Mouse (Mus musculus) cerebellum, adult 8-10 months (tissue): Measurements from ENCODE around the gene Fcgr3.
"Not testable (repeated sequence)": the region's sequence is repeated elsewhere in the genome, so short reads cannot be mapped to it uniquely, and the experiment has no call there.

ENCODE experiments used
- DNase-seq: peaks from one replicate; pipeline ENCODE4 v3.0.0; 2022

Fcgr3 gene

DNA sequence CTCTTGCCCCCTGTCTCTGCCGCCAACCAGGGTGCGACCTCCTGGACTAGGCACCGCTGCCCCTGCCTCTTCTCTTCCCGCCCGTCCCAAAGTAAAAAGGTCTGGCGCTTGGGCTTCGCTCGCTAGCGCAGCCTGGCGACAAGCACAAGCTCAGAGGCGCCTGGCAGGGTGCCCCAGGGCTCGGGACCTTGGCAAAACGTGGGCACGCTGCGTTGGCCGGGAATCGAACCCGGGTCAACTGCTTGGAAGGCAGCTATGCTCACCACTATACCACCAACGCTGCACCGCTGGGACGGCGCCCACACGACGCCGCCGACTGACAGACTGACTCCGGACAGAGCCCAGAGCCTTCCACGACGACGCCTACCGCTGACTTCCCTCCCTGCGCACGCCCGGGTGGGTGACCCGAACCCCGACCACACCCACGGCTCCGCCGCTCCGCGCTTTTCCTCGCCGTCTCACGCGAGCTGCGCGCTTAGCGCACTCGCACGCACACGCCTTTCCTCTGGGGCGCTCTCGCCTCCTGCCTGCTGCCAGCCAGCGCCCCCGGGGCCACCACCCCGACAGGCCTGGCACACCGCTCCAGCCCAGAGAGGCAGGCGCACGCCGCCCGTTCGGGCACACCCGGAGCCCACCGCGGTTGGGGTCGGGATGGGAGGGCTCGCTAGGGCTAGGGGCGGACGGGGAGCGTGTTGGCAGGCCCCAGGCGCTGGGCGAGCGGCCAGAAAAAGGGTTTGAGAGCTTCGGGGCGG lies at the start of gene Fcgr3:
TSS of gene Fcgr3 (minus strand) at position 445 of the 752 bp plus-strand sequence.
- DNase-seq, result peak; percentile 56

DNA sequence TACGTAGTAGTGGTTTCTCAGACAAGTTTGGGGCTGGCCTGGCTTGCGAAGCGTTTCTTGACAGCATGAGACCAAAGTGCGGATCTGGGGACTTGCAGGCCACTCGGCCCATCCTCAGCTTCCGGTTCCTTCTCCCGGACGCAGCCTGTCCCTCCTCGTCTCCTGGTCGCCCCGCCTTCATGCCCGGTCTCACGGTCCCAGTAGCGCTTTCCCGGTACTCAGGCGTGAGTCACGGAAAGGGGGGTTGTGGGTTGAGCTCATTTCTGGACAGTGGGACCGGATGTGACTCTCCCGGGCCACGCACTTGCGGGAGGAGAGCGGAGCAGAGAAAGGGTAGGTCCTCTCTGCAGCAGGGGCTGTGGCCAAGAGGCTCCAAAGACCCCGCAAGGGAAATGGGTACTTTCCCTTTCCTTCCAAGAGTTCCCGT lies 49.2 kb upstream of the Fcgr3 start, which contains the start of gene Cfap126:
TSS of gene Cfap126 (plus strand) at position 46 of the 427 bp plus-strand sequence.
- peak; percentile 70 for DNase-seq

DNA sequence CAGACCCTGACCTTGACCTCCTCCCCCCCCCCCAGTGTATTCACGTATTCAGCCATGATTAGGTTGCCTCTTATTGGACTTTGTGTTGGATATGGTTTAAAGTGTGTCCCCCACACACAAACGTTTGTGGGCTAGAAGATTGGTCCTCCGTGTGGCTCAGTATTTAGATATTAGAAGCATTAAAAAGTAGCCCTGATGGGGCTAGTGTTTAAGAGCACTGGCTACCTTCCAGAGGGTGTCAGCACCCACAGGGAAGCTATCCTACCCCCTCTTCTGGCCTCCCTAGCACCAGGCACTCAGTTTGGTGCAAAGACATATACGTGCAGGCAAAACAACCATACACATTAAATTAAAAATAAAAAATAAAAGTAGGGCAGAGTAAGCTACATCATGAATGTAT lies 48.3 kb upstream of the Fcgr3 start:
- no peak for DNase-seq

DNA sequence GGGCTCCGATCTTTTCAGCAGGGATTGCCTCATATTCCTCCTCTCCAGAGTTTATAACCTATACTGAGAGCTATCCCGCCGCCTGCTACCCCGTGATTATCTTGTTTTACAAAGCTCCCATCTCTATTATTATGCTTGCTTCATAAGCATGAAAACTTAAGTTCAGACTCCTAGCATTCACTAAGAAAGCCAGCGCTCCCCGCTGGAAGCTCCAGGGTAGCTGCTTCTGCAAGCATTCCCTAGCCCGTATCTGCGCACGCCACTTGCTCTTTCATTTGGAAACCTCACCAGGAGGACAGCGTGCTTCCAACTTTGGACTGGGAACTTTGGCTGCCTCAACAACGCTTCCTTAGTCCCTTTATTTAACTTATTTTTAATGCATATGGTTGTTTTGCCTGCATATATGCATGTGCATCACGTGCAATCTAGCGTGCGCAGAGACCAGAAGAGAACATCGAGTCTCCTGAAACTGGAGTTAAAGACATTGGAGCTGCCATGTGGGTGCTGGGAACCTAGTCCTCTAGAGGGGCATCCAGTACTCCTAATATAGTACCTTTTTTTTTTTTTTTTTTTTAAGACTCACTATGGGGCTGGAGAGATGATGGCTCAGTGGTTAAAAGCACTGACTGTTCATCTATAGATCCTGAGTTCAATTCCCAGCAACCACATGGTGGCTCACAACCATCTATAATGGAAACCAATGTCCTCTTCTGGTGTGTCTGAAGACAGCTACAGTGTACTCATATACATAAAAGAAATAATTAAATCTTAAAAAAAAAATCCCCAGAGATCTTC lies 47.2 kb upstream of the Fcgr3 start:
- DNase-seq, result no peak

DNA sequence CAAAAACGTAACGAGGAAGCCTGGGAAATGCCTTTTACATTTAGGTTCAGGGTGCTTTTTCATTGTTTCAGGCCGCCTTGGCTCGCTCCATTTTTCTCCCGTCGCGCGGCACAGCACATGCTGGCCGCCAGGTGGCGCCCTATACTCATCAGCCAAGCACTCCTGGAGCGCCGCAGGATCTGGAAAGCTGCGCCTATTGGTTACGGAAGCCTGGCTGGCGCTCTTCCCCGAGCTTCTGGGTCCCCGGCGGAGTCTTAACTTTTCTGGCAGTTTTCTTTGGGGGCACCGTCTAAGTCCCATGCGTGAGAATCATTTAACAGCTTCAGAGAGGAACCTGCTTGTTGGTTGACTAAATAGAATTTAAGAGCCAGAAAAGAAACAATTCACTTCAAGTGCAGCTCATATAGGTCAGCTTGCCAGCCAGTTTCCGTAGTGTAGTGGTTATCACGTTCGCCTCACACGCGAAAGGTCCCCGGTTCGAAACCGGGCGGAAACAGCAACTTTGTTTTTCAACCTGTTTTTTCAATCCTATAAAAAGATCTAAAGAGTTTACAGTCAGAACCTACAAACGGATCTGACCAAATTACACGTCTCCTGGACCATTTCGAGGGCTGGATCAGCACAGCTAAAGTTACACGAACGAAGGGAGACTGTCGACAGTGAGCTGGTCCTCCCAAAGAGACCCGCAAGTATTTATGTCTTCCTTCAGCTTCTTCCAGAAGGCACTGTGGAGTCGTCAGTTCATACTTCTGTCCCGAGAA lies 46.5 kb upstream of the Fcgr3 start:
- peak; percentile 97 for DNase-seq

DNA sequence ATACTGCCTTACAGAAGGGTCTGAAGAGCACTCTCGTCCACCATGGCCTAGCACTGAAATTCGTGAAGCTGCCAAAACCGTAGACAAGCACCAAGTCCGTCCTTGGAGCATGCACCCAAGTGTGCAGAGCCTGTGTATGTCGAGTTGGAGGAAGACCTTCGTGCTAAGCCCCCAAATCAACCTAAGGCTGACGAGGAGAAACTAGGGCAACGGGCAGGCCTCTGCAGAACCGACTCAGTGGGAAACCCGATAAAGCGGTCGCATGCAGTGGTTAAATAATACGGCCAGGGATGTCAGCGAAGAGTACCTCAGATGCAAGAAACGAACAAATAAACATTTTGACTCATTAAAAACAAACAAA lies 45.9 kb upstream of the Fcgr3 start:
- no peak for DNase-seq

DNA sequence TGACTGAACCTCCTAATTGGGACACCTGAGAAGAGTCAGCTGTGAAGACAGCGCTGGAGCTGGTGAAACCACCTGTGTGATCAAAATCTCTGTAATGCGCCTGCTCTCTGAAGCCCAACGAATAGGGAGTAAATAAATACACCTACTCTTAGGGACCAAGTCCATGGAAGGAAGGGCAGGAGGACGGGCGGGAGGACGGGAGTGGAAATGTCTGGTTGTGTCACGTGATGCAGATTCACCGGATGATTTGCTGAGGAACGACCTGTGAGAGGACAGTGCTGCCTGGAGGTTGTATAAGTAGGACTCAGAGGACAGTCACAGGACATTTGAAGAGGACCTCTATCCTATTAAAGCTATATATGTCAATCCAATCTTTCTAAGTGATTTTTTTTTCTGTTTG lies 44.9 kb upstream of the Fcgr3 start:
- DNase-seq, result no peak

DNA sequence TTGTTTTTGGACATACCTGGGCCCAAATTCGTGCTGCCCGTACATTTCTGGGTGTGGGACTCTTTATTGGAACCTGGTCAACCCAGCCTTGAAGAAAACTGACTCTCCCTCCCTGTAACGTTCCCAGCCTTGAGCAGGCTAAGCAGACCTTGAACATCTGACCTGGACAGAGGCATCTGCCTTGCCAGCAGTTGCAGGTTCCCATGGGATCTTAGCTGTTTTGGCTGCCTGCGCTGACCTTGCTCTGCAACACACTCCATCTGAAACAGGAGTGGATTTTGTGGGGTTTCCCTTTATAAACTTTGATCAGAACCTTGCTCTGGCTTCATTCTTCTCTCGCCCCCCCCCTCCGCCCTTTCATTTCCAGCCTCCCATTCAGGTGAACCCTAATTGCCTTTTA lies 40.5 kb upstream of the Fcgr3 start:
- DNase-seq, result no peak

DNA sequence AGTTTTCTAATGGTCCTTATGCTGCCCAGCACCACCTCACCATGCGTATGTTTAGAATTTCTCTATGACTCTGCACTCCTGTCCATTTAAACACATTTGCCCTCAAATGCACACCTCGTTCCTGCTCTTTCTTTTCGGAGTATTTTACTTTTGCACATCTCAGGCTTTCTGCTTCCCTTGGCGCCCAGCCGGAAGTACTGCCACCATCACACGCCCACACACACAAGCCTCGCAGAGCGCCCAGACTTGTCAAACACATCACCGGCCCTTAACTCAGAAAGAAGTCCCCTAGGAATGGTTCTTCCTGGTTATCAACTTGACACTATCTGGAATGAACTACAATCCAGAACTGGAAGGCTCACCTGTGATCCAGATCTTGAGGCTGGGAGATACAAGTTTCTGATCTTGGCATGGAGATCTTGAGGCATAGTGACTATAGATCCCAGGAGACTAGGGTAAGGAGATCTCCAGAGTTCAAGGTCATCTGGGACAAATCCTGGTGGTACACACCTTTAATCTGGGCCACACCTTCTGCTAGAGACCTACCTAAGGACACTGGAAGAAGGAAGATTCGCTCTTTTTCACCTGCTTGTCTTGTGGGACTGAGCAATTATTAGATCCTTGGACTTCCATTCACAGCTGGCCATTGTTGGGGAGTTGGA lies 38.6 kb upstream of the Fcgr3 start:
- DNase-seq, result no peak

DNA sequence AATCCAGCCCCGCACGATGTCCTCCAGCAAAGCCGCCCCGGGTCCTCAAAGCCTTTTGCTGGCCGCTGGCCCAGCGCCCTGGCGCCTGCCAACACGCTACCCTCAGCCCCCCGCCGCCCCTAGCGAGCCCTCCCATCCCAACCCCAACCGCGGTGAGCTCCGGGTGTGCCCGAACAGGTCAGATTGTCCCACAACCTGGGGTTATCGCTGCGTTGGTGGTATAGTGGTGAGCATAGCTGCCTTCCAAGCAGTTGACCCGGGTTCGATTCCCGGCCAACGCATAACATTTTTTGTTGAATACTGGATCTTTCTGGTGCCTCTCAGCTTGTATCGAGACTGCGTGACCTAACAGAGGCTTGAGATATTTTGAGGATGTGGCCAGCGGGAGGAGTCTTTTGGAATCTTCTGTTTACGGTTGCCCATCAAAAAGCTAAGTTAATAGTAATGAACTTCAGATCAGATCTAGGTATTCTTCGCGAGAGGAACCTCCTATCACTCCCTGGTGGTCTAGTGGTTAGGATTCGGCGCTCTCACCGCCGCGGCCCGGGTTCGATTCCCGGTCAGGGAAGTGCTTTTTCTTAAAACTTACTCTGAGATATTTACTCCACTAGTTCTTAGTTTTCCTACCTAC lies 37.9 kb upstream of the Fcgr3 start:
- peak; percentile 93 for DNase-seq

DNA sequence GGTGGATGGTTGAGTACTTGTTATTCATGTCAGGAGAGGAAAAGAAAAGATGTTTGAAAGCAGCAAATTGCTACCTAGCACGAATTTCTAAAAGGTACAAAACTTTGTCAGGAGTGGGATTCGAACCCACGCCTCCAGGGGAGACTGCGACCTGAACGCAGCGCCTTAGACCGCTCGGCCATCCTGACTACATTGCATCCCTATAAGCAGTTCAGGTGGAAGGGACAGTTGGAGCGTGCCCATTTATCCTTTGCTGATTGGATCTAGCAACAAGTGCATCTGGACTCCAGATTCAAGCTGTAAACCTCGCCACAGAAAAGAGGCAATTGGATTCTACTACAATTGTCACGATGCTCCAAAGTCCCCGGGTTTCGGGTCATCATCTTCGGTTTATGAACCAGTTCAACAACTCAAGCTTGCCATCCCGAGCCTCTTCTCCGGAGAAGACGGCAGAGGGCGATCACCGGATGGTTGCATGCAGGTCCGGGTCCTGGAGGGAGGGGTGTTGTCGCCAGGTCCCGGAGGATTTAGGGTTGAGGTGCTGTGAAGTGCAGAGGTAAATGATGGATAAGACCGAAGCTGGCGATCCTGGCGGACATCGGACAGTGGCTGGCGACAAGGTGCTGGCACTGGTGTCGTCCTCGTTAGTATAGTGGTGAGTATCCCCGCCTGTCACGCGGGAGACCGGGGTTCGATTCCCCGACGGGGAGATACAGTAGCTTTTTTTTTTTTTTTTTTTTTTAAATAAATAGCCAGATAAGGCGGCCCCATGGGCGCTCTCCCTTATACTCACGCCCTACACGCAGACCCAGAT lies 37.2 kb upstream of the Fcgr3 start:
- peak; percentile 90 for DNase-seq

DNA sequence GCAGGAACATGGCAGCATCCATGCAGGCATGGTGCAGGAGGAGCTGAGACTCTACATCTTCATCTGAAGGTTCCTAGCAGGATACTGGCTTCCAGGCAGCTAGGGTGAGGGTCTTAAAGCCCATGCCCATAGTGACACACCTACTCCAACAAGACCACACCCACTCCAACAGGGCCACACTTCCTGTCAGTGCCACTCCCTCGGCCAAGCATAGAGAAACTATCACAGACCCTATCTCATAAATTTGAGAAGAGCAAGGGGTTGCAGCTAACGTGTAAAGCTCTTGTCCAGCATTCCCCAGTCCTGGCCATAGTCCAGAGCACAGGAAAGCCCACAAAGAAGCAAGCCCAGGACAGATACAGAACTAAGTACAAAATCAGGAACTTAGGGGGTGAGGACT lies 36.3 kb upstream of the Fcgr3 start:
- no peak for DNase-seq

DNA sequence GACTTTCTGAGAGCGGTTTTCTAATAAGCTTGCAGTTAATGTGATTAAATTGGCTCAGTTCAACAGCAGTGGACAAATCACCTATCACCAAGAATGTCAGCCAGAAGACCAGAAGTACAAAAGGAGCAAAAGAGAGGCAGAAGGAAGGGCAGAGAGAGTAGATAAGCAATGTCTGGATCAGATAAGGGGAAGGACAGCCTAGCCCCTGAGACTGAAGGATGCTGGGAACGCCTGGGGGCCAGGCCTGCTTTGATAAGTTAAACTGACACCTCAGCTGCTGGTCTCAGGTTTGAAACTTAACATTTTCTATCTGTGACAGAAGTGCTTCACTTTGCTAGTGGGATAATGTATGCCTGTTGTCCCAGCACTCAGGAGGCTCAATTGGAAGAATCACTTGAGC lies 32.9 kb upstream of the Fcgr3 start:
- no peak for DNase-seq

DNA sequence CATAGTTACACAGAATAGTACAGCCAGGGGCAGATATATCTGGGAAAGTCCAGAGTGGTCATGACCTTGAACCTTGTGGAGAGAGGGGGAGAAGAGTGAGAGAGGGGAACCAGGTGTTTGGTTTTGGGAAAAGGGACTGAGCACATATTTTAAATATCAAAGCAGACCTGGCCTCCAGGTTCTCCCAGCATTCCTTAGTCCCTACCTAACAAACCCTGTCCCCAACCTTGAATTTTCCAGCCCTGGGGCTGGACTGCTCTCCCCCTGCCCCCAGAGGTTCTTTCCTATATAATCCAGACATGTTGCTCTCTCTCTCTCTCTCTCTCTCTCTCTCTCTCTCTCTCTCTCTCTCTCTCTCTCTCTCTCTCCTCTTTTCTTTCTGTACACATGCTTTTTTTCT lies 32.4 kb upstream of the Fcgr3 start:
- no peak for DNase-seq

DNA sequence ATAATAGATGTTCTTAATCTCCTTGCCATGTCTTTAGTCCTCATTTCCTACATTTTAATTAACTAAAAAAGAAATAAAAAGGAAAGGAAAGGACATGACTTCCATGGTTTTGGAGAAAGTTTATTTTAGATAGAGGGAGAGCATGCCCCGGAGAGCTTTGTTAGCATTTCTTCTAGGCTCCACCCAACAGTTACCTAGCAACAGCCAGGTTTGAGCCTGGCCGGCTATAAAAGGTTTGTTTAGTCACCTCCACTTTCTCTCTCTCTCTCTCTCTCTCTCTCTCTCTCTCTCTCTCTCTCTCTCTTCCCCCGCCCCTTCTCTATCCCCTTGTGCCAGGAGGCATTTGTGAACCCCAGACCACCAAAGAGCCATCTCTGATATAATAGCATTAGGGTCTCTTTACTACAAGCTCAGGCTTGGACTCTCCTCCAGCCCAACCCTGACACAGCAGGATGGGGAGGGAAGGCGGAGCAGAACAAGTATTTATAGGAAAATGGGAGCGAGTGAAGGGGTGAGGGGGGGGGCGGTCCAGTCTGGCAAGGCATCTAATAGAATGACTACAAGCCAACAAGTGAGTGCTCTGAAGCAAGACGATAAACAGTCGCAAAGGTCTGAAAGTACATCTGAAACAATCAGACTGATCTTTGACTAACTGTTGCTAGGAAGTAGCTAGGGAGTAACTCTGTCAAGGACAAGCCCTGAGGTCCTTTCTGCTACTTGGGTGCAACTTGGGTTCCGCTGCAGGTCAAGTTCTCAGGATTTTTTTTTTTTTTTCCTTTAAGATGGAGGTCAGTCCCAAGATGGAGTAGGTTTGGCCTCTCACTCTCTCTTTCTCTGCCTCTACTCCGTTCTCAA lies 31.6 kb upstream of the Fcgr3 start:
- DNase-seq, result no peak

DNA sequence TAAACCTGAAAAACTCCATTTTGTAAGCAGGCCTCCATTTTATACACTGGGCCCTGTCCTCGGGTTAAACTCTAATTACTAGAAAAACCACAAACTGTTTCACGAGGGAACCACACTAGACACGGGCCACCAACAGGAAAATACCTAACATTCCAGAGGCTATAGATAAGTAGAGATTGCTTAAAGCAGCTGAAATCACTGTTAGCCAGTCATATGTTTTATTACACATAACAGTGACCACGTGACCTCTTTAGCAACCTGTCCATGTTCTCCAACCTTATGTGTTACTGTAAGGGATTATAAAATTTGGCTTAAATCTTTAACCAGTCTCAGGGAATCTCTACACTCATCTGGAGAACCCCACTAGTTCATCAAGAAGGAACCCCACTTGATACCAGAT lies 29.7 kb upstream of the Fcgr3 start:
- DNase-seq, result no peak

DNA sequence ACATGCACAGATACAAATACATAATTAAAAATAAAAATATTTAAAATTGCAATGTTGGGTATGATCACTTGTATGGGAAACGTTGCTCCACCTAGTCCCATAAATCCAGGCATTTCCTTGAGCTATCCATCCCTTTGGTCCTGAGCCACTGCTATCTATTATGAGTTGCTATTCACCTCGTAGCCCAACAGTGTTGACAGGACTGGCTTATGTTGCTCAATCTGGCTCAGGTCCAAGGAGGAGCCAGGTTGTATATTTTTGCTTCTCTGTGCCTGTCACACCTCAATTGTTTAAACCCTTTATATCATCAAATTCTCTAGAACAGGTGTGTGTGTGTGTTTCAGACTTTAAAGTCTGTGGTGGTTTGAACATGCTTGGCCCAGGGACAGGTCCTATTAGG lies 26.0 kb upstream of the Fcgr3 start:
- no peak for DNase-seq

DNA sequence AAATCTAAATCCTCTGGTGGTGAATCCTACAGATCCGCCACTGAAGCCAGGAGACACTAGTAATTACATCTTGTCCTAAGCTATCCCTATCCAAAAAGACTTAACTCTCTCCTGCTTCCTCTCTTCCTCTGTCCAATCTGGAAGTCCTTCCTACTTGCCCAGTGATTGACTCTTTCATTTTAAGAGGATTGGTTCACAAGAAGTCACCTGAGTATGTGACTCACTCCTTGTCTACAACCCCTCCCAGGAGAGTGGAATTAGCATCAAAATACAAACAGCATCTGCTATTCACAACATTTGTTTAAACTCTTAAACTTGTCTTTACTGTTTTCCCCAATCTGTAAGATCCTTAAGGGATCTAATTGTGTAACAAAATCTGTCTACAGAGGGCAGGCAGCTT lies 25.2 kb upstream of the Fcgr3 start:
- DNase-seq, result no peak

DNA sequence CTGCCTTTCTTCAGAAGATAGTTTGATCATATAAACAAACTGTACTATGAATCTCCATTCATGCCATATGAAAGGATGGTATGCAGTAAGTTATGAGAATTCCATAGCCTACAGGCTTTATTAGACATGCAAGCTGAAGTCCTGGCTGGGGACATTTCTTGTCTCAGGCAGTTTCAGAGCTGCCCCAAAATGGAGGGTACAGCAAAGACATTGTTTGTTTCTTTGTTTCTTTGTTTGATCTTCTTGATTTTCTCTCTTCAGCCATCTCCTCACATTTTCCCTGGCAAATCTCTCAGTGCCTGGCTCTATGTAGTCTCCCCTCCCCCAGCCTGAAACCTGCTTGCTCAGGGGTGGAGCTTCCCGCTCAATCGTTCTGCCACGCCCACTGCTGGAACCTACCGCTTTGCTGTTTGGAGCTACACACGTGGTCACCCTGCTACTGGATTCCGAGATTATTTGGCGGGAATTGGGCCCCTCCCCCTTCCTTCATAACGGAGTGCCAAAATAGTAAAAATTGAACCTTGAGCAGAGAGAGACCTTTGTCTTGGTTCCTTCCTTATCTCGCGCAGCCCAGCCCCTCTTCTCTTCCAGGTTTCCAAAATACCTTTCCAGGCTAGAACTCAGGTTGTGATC lies 23.6 kb upstream of the Fcgr3 start:
- not testable (repeated sequence) for DNase-seq

DNA sequence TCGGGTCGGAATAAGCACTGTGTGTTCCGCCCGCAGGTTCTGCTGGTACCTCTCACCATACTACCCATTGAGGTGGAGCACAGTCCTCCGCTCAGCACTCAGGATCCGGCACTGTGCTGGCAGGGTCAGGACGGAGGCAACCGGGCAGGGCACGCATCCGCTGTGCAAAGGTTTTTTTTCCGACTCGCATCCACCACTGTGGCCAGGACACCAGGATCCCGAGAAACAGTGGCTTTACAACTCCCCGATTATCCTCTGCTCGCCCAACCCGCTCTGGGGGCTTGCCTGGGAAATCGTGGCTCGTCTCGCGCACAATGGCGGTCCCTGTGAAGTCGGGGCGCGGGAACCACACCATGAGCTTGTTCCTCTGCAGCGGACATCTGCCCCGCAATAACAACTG lies 21.0 kb upstream of the Fcgr3 start:
- DNase-seq, result no peak
